ENCODE assay signal across 8 mouse cellular contexts in genomic region chr4:95053041-95053790, GRCm38 (mm10). TPM values are rescaled to one million over a fixed set of nuclear protein-coding genes. Genes with fewer than 3 reads are reported as not detected.
A peak's percentile ranks its signal among the peaks of the same experiment; 100 is the strongest.
DNase-seq lines count a peak whose midpoint lies in the region; ATAC-seq lines count a peak whose summit lies in the region.

No protein-coding gene starts in this region.

- no peaks in the 10 kb centered on the region for H3K27me3 ChIP-seq in embryonic facial prominence, embryonic 11.5 days (ENCODE audit: control insufficient read depth, insufficient read depth, low read length)
- H3K27me3 ChIP-seq in midbrain, embryonic 11.5 days (ENCODE audit: control insufficient read depth, insufficient read depth, low read length) = no peaks in the 10 kb centered on the region

- under 1% methylated on average over 29 of the region's 29 CpGs for WGBS in embryonic facial prominence, embryonic 11.5 days
- under 1% methylated on average over 29 of the region's 29 CpGs for WGBS in midbrain, embryonic 11.5 days

- ATAC-seq in embryonic facial prominence, embryonic 11.5 days (replicated peaks; ENCODE audit: insufficient number of reproducible peaks, low FRiP score, low TSS enrichment, low read depth) = peak; percentile 67
- ATAC-seq in midbrain, embryonic 11.5 days (ENCODE audit: low FRiP score) = peak; percentile 54

- no peaks in the 10 kb centered on the region for H3K4me1 ChIP-seq in embryonic facial prominence, embryonic 11.5 days (ENCODE audit: control insufficient read depth, insufficient read depth, low read length)
- peaks cover 11% of the 10 kb centered on the region for H3K4me1 ChIP-seq in midbrain, embryonic 11.5 days (ENCODE audit: control insufficient read depth, insufficient read depth, low read length)

- H3K36me3 ChIP-seq in embryonic facial prominence, embryonic 11.5 days (replicated peaks; ENCODE audit: control insufficient read depth, insufficient read depth, low read depth, low read length) = no peaks in the 10 kb centered on the region
- no peaks in the 10 kb centered on the region for H3K36me3 ChIP-seq in midbrain, embryonic 11.5 days (ENCODE audit: control insufficient read depth, insufficient read depth, low read length)

- peak overlapping the region; percentile 80 for H3K9ac ChIP-seq in embryonic facial prominence, embryonic 11.5 days (replicated peaks; ENCODE audit: low read length)
- peak overlapping the region; percentile 86 for H3K9ac ChIP-seq in midbrain, embryonic 11.5 days (ENCODE audit: low read length)

- peak overlapping the region; percentile 80 for H3K4me2 ChIP-seq in embryonic facial prominence, embryonic 11.5 days (ENCODE audit: low read depth, low read length)
- H3K4me2 ChIP-seq in midbrain, embryonic 11.5 days = peak overlapping the region; percentile 55

- H3K27ac ChIP-seq in embryonic facial prominence, embryonic 11.5 days (replicated peaks; ENCODE audit: low read depth, low read length) = peak overlapping the region; percentile 96
- H3K27ac ChIP-seq in midbrain, embryonic 11.5 days (ENCODE audit: low read depth, low read length) = peak overlapping the region; percentile 96

- H3K4me3 ChIP-seq in embryonic facial prominence, embryonic 11.5 days (ENCODE audit: low read depth, low read length) = peak overlapping the region; percentile 74
- H3K4me3 ChIP-seq in midbrain, embryonic 11.5 days (ENCODE audit: low read depth, low read length) = peak overlapping the region; percentile 86

- DNase-seq in adrenal gland, postnatal 25 days = peak; percentile 84
- DNase-seq in embryonic facial prominence, embryonic 11.5 days (ENCODE audit: low spot score) = peak; percentile 95
- DNase-seq in heart, adult 11 months = peak; percentile 100
- DNase-seq in kidney, adult 11 months = peak; percentile 99
- DNase-seq in left cerebral cortex, postnatal 4 days = peak; percentile 92
- peak; percentile 98 for DNase-seq in midbrain, embryonic 11.5 days (ENCODE audit: low spot score, missing footprints)
- DNase-seq in right cerebral cortex, postnatal 4 days = peak; percentile 76
- DNase-seq in yolk sac, embryonic 10.5 days (ENCODE audit: low spot score) = peak; percentile 90

- intact Hi-C loops in left cerebral cortex, postnatal 4 days (cut with DNase I) = loop anchor here (5.0 kb wide), 1 partner anchor 819 kb away; no protein-coding TSS in a partner anchor

- no peaks in the 10 kb centered on the region for H3K9me3 ChIP-seq in embryonic facial prominence, embryonic 11.5 days (replicated peaks; ENCODE audit: control insufficient read depth, low read length)
- H3K9me3 ChIP-seq in midbrain, embryonic 11.5 days (ENCODE audit: control insufficient read depth, low read length) = no peaks in the 10 kb centered on the region

RNA-seq across cellular contexts. Expression of gene Jun, which starts 1.2 kb away (rescaled TPM):
- total RNA-seq in adrenal gland, postnatal 25 days (2021) = 114 and 133 TPM in 2 replicates
- 32.9 and 35.4 TPM in 2 replicates for polyA plus RNA-seq in embryonic facial prominence, embryonic 11.5 days (2014; fragmentation: Nextera tagmentation; extraction: Ambion mirVana)
- 10 to 100 TPM; 35.5 to 37.4 TPM for total RNA-seq in left cerebral cortex, postnatal 4 days (2021)
- 26.1 and 29.1 TPM in 2 replicates for polyA plus RNA-seq in midbrain, embryonic 11.5 days (2014; fragmentation: Nextera tagmentation; extraction: Ambion mirVana)

Comparison
In these comparisons a context has a peak if more than half of its experiments do, and no peak if none do; other contexts are left out.
1. Peak in every context shown above with its lines: DNase-seq, ATAC-seq, H3K4me3 ChIP-seq and H3K27ac ChIP-seq.